Mouse (Mus musculus) liver, embryonic 11.5 days (tissue): ENCODE measurements around the gene Serpina3a. TPM values are rescaled to one million over a fixed set of nuclear protein-coding genes. Genes with fewer than 3 reads are reported as not detected.

Experiments used
- ATAC-seq: fragments of 200-750 bp; cut with Nextera tagmentation; replicated peaks from 2 replicates; pipeline ENCODE4 v1.8.0; 2017; ENCODE audit warnings: moderate number of reproducible peaks, mild to moderate bottlenecking, moderate TSS enrichment, moderate library complexity; ENCODE audit not compliant: low FRiP score
- DNase-seq: peaks from one replicate; pipeline ENCODE4 v3.0.0-alpha.2; 2017; ENCODE audit warnings: low spot score
- H3K27ac ChIP-seq: fragments of 300-500 bp; sonication (generic); 2 replicates; pipeline ENCODE4 v1.5.1; 2014; ENCODE audit warnings: mild to moderate bottlenecking, low read depth, low read length, control low read depth
- H3K27me3 ChIP-seq: fragments of 300-500 bp; sonication (generic); replicated peaks from 2 replicates; pipeline ENCODE4 v1.6.1; 2014; ENCODE audit warnings: low read length, mixed read lengths; ENCODE audit not compliant: control insufficient read depth, insufficient read depth
- H3K36me3 ChIP-seq: fragments of 300-500 bp; sonication (generic); 2 replicates; pipeline ENCODE4 v1.6.1; 2014; ENCODE audit warnings: mild to moderate bottlenecking, low read length, moderate library complexity, mixed read lengths; ENCODE audit not compliant: control insufficient read depth, insufficient read depth
- H3K4me1 ChIP-seq: fragments of 300-500 bp; sonication (generic); replicated peaks from 2 replicates; pipeline ENCODE4 v1.6.1; 2014; ENCODE audit warnings: low read length, mixed read lengths; ENCODE audit not compliant: control insufficient read depth, insufficient read depth
- H3K4me2 ChIP-seq: fragments of 300-500 bp; sonication (generic); 2 replicates; pipeline ENCODE4 v1.6.1; 2014; ENCODE audit warnings: mild to moderate bottlenecking, control low read depth, moderate library complexity
- H3K4me3 ChIP-seq: fragments of 300-500 bp; sonication (generic); 2 replicates; pipeline ENCODE4 v1.5.1; 2014; ENCODE audit warnings: low read depth, low read length, control low read depth
- H3K9ac ChIP-seq: fragments of 300-500 bp; sonication (generic); 2 replicates; pipeline ENCODE4 v1.6.1; 2014; ENCODE audit warnings: low read depth, low read length, control low read depth
- H3K9me3 ChIP-seq: fragments of 300-500 bp; sonication (generic); 2 replicates; pipeline ENCODE4 v1.6.1; 2016; ENCODE audit warnings: low read length, inconsistent platforms, mixed read lengths; ENCODE audit not compliant: control insufficient read depth
- WGBS: fragments of 180-500 bp; shearing (Covaris S2); extraction: QIAGEN DNeasy Blood & Tissue Kit; methylation state at CpG from one replicate; pipeline ENCODE4 v1.1.7; 2014; 5-methylcytosine and 5-hydroxymethylcytosine counted together
- polyA plus RNA-seq: library from polyadenylated mRNA; unstranded; fragments of >200 nt; fragmentation: Nextera tagmentation; extraction: Ambion mirVana; gene quantifications from 2 replicates; pipeline ENCODE4 v1.2.1, GENCODE M21; 2014

Gene Serpina3a
- polyA plus RNA-seq, 1 experiment from 2014 or later = not detected

GRCm38 (mm10) chr12:104127696-104128095 is 15.2 kb downstream of the Serpina3a start, which contains the start of gene Serpina3b:
Gene Serpina3b, plus strand, starts transcription at chr12:104127996.
- ATAC-seq (no peak), DNase-seq (no peak)
- H3K4me2 ChIP-seq = no peak within 1 kb of the TSS
- no peaks in the 10 kb centered on the region for H3K27me3 ChIP-seq
- H3K9ac ChIP-seq = no peak within 1 kb of the TSS
- no peaks in the 10 kb centered on the region for H3K9me3 ChIP-seq
- no peaks in the 10 kb centered on the region for H3K4me1 ChIP-seq
- no peak within 1 kb of the TSS for H3K4me3 ChIP-seq
- H3K36me3 ChIP-seq = no peaks in the 10 kb centered on the region
- H3K27ac ChIP-seq = no peak within 1 kb of the TSS
- 61% methylated on average over 5 of the region's 5 CpGs for WGBS

- Histone ChIP-seq H3K4me3 (no peak overlapping the region), H3K9me3 (no peaks in the 10 kb centered on the region), H3K4me1 (no peaks in the 10 kb centered on the region), H3K36me3 (no peaks in the 10 kb centered on the region), H3K4me2 (no peak overlapping the region), H3K27me3 (no peaks in the 10 kb centered on the region), H3K27ac (no peak overlapping the region), H3K9ac (no peak overlapping the region)
- no peak for DNase-seq
- ATAC-seq = no peak
These were observed 18.5 kb downstream of the Serpina3a start for GRCm38 (mm10) chr12:104131041-104131440.

- H3K27ac ChIP-seq = no peak overlapping the region
- no peak overlapping the region for H3K4me2 ChIP-seq
- no peak overlapping the region for H3K4me3 ChIP-seq
- no peak overlapping the region for H3K9ac ChIP-seq
- WGBS = 76% methylated on average over 2 of the region's 2 CpGs
- DNase-seq = peak; percentile 16
- no peak for ATAC-seq
- no peaks in the 10 kb centered on the region for H3K36me3 ChIP-seq
- no peaks in the 10 kb centered on the region for H3K9me3 ChIP-seq
- H3K4me1 ChIP-seq = no peaks in the 10 kb centered on the region
- H3K27me3 ChIP-seq = no peaks in the 10 kb centered on the region
These were observed 25.7 kb downstream of the Serpina3a start for GRCm38 (mm10) chr12:104138216-104138615.

- H3K4me1 ChIP-seq = no peaks in the 10 kb centered on the region
- H3K27ac ChIP-seq = no peak overlapping the region
- DNase-seq = no peak
- H3K9ac ChIP-seq = no peak overlapping the region
- no peaks in the 10 kb centered on the region for H3K27me3 ChIP-seq
- ATAC-seq = no peak
- H3K4me3 ChIP-seq = no peak overlapping the region
- H3K36me3 ChIP-seq = no peaks in the 10 kb centered on the region
- WGBS = 82% methylated on average over 4 of the region's 4 CpGs
- no peak overlapping the region for H3K4me2 ChIP-seq
- no peaks in the 10 kb centered on the region for H3K9me3 ChIP-seq
These were observed 28.1 kb downstream of the Serpina3a start for GRCm38 (mm10) chr12:104140543-104141103.

- no peak for DNase-seq
- 71% methylated on average over 1 of the region's 1 CpGs for WGBS
- ATAC-seq = no peak
These were observed 29.0 kb downstream of the Serpina3a start for GRCm38 (mm10) chr12:104141506-104141905.

GRCm38 (mm10) chr12:104142427-104142826 is 29.9 kb downstream of the Serpina3a start:
- DNase-seq (no peak), ATAC-seq (no peak)
- H3K27ac ChIP-seq = no peak overlapping the region
- no peaks in the 10 kb centered on the region for H3K4me1 ChIP-seq
- H3K27me3 ChIP-seq = no peaks in the 10 kb centered on the region
- H3K4me2 ChIP-seq = no peak overlapping the region
- H3K36me3 ChIP-seq = no peaks in the 10 kb centered on the region
- H3K4me3 ChIP-seq = no peak overlapping the region
- H3K9me3 ChIP-seq = no peaks in the 10 kb centered on the region
- H3K9ac ChIP-seq = no peak overlapping the region
- WGBS = 30% methylated on average over 1 of the region's 1 CpGs

More at GRCm38 (mm10) chr12:104141506-104141905, 29.0 kb downstream of the Serpina3a start:
- Histone ChIP-seq H3K4me1 (no peaks in the 10 kb centered on the region), H3K9ac (no peak overlapping the region), H3K4me2 (no peak overlapping the region), H3K27me3 (no peaks in the 10 kb centered on the region), H3K36me3 (no peaks in the 10 kb centered on the region), H3K27ac (no peak overlapping the region), H3K9me3 (no peaks in the 10 kb centered on the region), H3K4me3 (no peak overlapping the region)

GRCm38 (mm10) chr12:104143286-104143685 is 30.8 kb downstream of the Serpina3a start:
- H3K4me3 ChIP-seq = no peak overlapping the region
- peak; percentile 11 for DNase-seq
- ATAC-seq = no peak
- H3K27me3 ChIP-seq = no peaks in the 10 kb centered on the region
- H3K9ac ChIP-seq = no peak overlapping the region
- no peaks in the 10 kb centered on the region for H3K36me3 ChIP-seq
- H3K4me2 ChIP-seq = no peak overlapping the region
- H3K4me1 ChIP-seq = no peaks in the 10 kb centered on the region
- 71% methylated on average over 1 of the region's 1 CpGs for WGBS
- no peaks in the 10 kb centered on the region for H3K9me3 ChIP-seq
- no peak overlapping the region for H3K27ac ChIP-seq

GRCm38 (mm10) chr12:104145571-104145970 is 33.0 kb downstream of the Serpina3a start:
- H3K27me3 ChIP-seq = no peaks in the 10 kb centered on the region
- no peak overlapping the region for H3K27ac ChIP-seq
- no peak overlapping the region for H3K4me3 ChIP-seq
- no peak overlapping the region for H3K4me2 ChIP-seq
- no peaks in the 10 kb centered on the region for H3K4me1 ChIP-seq
- H3K9me3 ChIP-seq = no peaks in the 10 kb centered on the region
- WGBS = 67% methylated on average over 2 of the region's 2 CpGs
- ATAC-seq (no peak), DNase-seq (no peak)
- H3K9ac ChIP-seq = no peak overlapping the region
- no peaks in the 10 kb centered on the region for H3K36me3 ChIP-seq

- H3K4me1 ChIP-seq = no peaks in the 10 kb centered on the region
- WGBS = 67% methylated on average over 2 of the region's 2 CpGs
- DNase-seq (peak; percentile 20), ATAC-seq (no peak)
- H3K4me2 ChIP-seq = no peak overlapping the region
- no peak overlapping the region for H3K27ac ChIP-seq
- no peak overlapping the region for H3K9ac ChIP-seq
- no peaks in the 10 kb centered on the region for H3K27me3 ChIP-seq
- H3K9me3 ChIP-seq = no peaks in the 10 kb centered on the region
- no peak overlapping the region for H3K4me3 ChIP-seq
- no peaks in the 10 kb centered on the region for H3K36me3 ChIP-seq
These were observed 39.5 kb downstream of the Serpina3a start for GRCm38 (mm10) chr12:104151989-104152388.
